Mouse (Mus musculus): ENCODE measurements at regions not wholly inside any gene's neighbourhood (a gene's known extent, or its start where the extent isn't known, plus 50 kb on each side); places are given as distances from the start of the nearest gene placed in this dataset.

GRCm38 (mm10) chr6:139275512-139275911, 226.3 kb downstream of the Rergl start:
- DNase-seq (ENCODE audit: low spot score), result no peak
- no peak for ATAC-seq

GRCm38 (mm10) chr6:139253704-139254103, 248.1 kb downstream of the Rergl start:
- ATAC-seq, result no peak
- H3K9ac ChIP-seq (replicated peaks; ENCODE audit: low read depth), result no peak overlapping the region
- TF ChIP-seq EP300 (IDR thresholded peaks at IDR 0.05), result no peak
- no peak for TF ChIP-seq CTCF (IDR thresholded peaks at IDR 0.05)
- H3K9me3 ChIP-seq (ENCODE audit: low read length), result no peaks in the 10 kb centered on the region
- no peak for DNase-seq (ENCODE audit: low spot score)
- H3K36me3 ChIP-seq (ENCODE audit: insufficient read depth, low read length), result no peaks in the 10 kb centered on the region
- no peak overlapping the region for H3K4me3 ChIP-seq (ENCODE audit: low read depth, low read length)
- H3K27ac ChIP-seq (ENCODE audit: low read length), result no peak overlapping the region
- 89% methylated on average over 4 of the region's 4 CpGs for WGBS
- H3K4me2 ChIP-seq (replicated peaks; ENCODE audit: low read depth, low read length), result no peak overlapping the region
- H3K27me3 ChIP-seq (replicated peaks; ENCODE audit: insufficient read depth, low read length), result no peaks in the 10 kb centered on the region
- H3K4me1 ChIP-seq (ENCODE audit: insufficient read depth, low read depth, low read length), result no peaks in the 10 kb centered on the region

More at GRCm38 (mm10) chr6:139275512-139275911, 226.3 kb downstream of the Rergl start:
- 51% methylated on average over 3 of the region's 3 CpGs for WGBS
- no peak overlapping the region for H3K4me2 ChIP-seq (replicated peaks; ENCODE audit: low read depth, low read length)
- H3K36me3 ChIP-seq (ENCODE audit: insufficient read depth, low read length), result no peaks in the 10 kb centered on the region
- no peaks in the 10 kb centered on the region for H3K4me1 ChIP-seq (ENCODE audit: insufficient read depth, low read depth, low read length)
- H3K4me3 ChIP-seq (ENCODE audit: low read depth, low read length), result no peak overlapping the region
- no peak overlapping the region for H3K9ac ChIP-seq (replicated peaks; ENCODE audit: low read depth)
- TF ChIP-seq CTCF (IDR thresholded peaks at IDR 0.05) (no peak), EP300 (IDR thresholded peaks at IDR 0.05) (no peak)
- no peaks in the 10 kb centered on the region for H3K9me3 ChIP-seq (ENCODE audit: low read length)
- H3K27me3 ChIP-seq (replicated peaks; ENCODE audit: insufficient read depth, low read length), result no peaks in the 10 kb centered on the region
- no peak overlapping the region for H3K27ac ChIP-seq (ENCODE audit: low read length)

- peak; percentile 38; the same call in 1 of the 2 replicates for ATAC-seq
- WGBS, result 31% methylated on average over 11 of the region's 11 CpGs
- DNase-seq (ENCODE audit: low spot score), result peak; percentile 72
- Histone ChIP-seq H3K27me3 (replicated peaks; ENCODE audit: insufficient read depth, low read length) (no peaks in the 10 kb centered on the region), H3K27ac (ENCODE audit: low read length) (no peak overlapping the region), H3K4me1 (ENCODE audit: insufficient read depth, low read depth, low read length) (no peaks in the 10 kb centered on the region), H3K4me2 (replicated peaks; ENCODE audit: low read depth, low read length) (no peak overlapping the region), H3K36me3 (ENCODE audit: insufficient read depth, low read length) (no peaks in the 10 kb centered on the region), H3K4me3 (ENCODE audit: low read depth, low read length) (no peak overlapping the region), H3K9ac (replicated peaks; ENCODE audit: low read depth) (no peak overlapping the region), H3K9me3 (ENCODE audit: low read length) (no peaks in the 10 kb centered on the region)
- TF ChIP-seq EP300 (IDR thresholded peaks at IDR 0.05) (no peak), CTCF (IDR thresholded peaks at IDR 0.05) (peak; percentile 80)
These were observed 252.7 kb downstream of the Rergl start for GRCm38 (mm10) chr6:139248920-139249547.

GRCm38 (mm10) chr6:139226127-139226526, 275.6 kb downstream of the Rergl start:
- no peak overlapping the region for H3K4me3 ChIP-seq (ENCODE audit: low read depth, low read length)
- H3K27ac ChIP-seq (ENCODE audit: low read length), result no peak overlapping the region
- TF ChIP-seq CTCF (IDR thresholded peaks at IDR 0.05), result no peak
- TF ChIP-seq EP300 (IDR thresholded peaks at IDR 0.05), result no peak
- H3K4me2 ChIP-seq (replicated peaks; ENCODE audit: low read depth, low read length), result no peak overlapping the region
- ATAC-seq (no peak), DNase-seq (ENCODE audit: low spot score) (no peak)
- H3K36me3 ChIP-seq (ENCODE audit: insufficient read depth, low read length), result no peaks in the 10 kb centered on the region
- H3K4me1 ChIP-seq (ENCODE audit: insufficient read depth, low read depth, low read length), result no peaks in the 10 kb centered on the region
- H3K9me3 ChIP-seq (ENCODE audit: low read length), result no peaks in the 10 kb centered on the region
- no peak overlapping the region for H3K9ac ChIP-seq (replicated peaks; ENCODE audit: low read depth)
- H3K27me3 ChIP-seq (replicated peaks; ENCODE audit: insufficient read depth, low read length), result no peaks in the 10 kb centered on the region
- 76% methylated on average over 1 of the region's 1 CpGs for WGBS

- no peak for ATAC-seq
These were observed 287.3 kb downstream of the Rergl start for GRCm38 (mm10) chr6:139214488-139214887.

GRCm38 (mm10) chr6:139210256-139210655, 291.5 kb downstream of the Rergl start:
- no peak for DNase-seq (ENCODE audit: low spot score)
- Histone ChIP-seq H3K4me1 (ENCODE audit: insufficient read depth, low read depth, low read length) (no peaks in the 10 kb centered on the region), H3K4me2 (replicated peaks; ENCODE audit: low read depth, low read length) (no peak overlapping the region), H3K9ac (replicated peaks; ENCODE audit: low read depth) (no peak overlapping the region), H3K36me3 (ENCODE audit: insufficient read depth, low read length) (no peaks in the 10 kb centered on the region), H3K4me3 (ENCODE audit: low read depth, low read length) (no peak overlapping the region), H3K27ac (ENCODE audit: low read length) (no peak overlapping the region), H3K27me3 (replicated peaks; ENCODE audit: insufficient read depth, low read length) (no peaks in the 10 kb centered on the region), H3K9me3 (ENCODE audit: low read length) (no peaks in the 10 kb centered on the region)
- no peak for ATAC-seq
- TF ChIP-seq CTCF (IDR thresholded peaks at IDR 0.05) (no peak), EP300 (IDR thresholded peaks at IDR 0.05) (no peak)
- 66% methylated on average over 2 of the region's 2 CpGs for WGBS

More at GRCm38 (mm10) chr6:139214488-139214887, 287.3 kb downstream of the Rergl start:
- Histone ChIP-seq H3K4me1 (ENCODE audit: insufficient read depth, low read depth, low read length) (no peaks in the 10 kb centered on the region), H3K27ac (ENCODE audit: low read length) (no peak overlapping the region), H3K9me3 (ENCODE audit: low read length) (no peaks in the 10 kb centered on the region), H3K9ac (replicated peaks; ENCODE audit: low read depth) (no peak overlapping the region), H3K4me2 (replicated peaks; ENCODE audit: low read depth, low read length) (no peak overlapping the region), H3K27me3 (replicated peaks; ENCODE audit: insufficient read depth, low read length) (no peaks in the 10 kb centered on the region), H3K4me3 (ENCODE audit: low read depth, low read length) (no peak overlapping the region), H3K36me3 (ENCODE audit: insufficient read depth, low read length) (no peaks in the 10 kb centered on the region)
- WGBS, result 71% methylated on average over 3 of the region's 3 CpGs
- DNase-seq (ENCODE audit: low spot score), result no peak
- TF ChIP-seq EP300 (IDR thresholded peaks at IDR 0.05) (no peak), CTCF (IDR thresholded peaks at IDR 0.05) (no peak)

Measured in lung, postnatal 0 days (tissue).